Mouse (Mus musculus) heart, adult 10 weeks (tissue): ENCODE measurements around the gene Acyp1. TPM values are rescaled to one million over a fixed set of nuclear protein-coding genes. Genes with fewer than 3 reads are reported as not detected.

Source experiments
- polyA plus RNA-seq: library from polyadenylated mRNA; stranded (reverse); fragments of 350-450 nt; fragmentation: Illumina TruSeq; extraction: RNeasy Lipid Tissue Mini Kit (QIAGEN cat#74804); gene quantifications from one replicate; pipeline ENCODE4 v1.2.3, GENCODE M21; 2014; ENCODE audit warnings: low read depth, low replicate concordance

Gene Acyp1
- 37.1 TPM for polyA plus RNA-seq

GRCm38 (mm10) chr12:85287809-85288485 lies at the start of gene Acyp1:
Gene Acyp1, minus strand, starts transcription at chr12:85288438.

DNA sequence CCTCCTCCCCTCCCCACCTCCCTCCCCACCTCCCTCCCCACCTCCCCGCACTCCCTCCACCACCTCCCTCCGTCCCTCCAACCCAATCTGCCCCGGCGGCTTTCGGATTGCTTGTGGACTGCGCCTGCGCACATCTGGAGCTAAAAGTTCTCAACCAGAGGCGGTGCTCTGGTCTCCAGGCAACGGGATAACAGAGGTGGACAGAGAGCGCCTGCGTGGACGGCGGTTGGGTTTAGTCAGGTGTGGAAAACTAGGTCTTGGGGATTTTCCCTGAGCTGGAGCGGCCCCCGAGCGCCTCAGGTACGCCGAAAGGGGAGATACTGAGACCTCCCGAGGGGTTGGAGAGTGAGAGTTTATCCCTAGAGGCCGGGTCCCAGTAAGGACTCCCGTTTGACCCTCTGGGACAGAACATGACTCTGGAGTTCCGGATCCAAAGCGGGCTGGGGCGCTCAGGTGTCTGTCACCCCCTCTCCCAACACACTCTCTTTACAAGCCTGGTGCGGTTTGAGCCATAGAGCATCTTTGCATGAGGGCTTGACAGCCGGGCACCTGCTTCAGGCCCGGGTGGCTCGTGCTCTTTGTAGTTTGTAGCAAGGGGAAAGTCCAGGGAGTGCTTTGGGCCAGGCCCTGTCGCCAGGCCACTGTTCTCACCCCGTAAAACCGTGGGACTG lies 383 bp upstream of the Acyp1 start, which contains the start of gene Zc2hc1c:
Gene Zc2hc1c (plus strand): TSS at position 106 of the 671 bp plus-strand sequence.

DNA sequence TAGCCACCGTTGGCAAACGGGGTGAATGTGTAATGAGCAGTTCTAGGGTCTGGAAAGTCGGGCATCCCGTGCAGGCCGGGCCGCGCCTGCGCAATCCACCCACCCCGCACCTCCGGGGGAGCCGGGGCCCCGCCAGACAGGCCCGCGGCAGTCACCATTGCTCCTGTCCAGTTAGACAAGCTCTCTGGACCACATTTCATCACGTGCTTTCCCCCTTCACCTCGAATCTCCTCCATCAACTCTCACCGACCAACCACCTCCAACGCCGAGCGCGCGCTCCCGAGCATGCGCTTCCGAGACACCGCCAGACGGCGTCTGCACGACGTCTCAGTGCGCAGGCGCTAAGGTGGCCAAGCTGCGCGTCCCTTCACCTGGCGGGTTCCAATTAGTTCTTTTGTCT lies 17.9 kb downstream of the Acyp1 start, which contains the start of gene Mlh3:
Gene Mlh3 (minus strand): TSS at position 281 of the 400 bp plus-strand sequence.

Other genes starting within 250 kb of the Acyp1 start
- 2.2 TPM for gene Prox2, start 177.7 kb downstream of the Acyp1 start, polyA plus RNA-seq
- gene Dlst, start 177.6 kb downstream of the Acyp1 start, polyA plus RNA-seq, result 505 TPM
- 1.9 TPM for gene Rps6kl1, start 137.2 kb downstream of the Acyp1 start, polyA plus RNA-seq
- gene Pgf, start 110.6 kb downstream of the Acyp1 start, polyA plus RNA-seq, result 5.2 TPM
- gene Eif2b2, start 69.0 kb downstream of the Acyp1 start, polyA plus RNA-seq, result 33.5 TPM
- gene Mlh3, start 17.8 kb downstream of the Acyp1 start, polyA plus RNA-seq, result 9.8 TPM
- gene Zc2hc1c, start 153 bp upstream of the Acyp1 start, polyA plus RNA-seq, result 1.8 TPM
- 88.3 TPM for gene Nek9, start 50.9 kb upstream of the Acyp1 start, polyA plus RNA-seq
- 181 TPM for gene Tmed10, start 86.4 kb upstream of the Acyp1 start, polyA plus RNA-seq
- gene Fos, start 185.5 kb upstream of the Acyp1 start, polyA plus RNA-seq, result 31.4 TPM